Mouse (Mus musculus) CD4-positive naive resting alpha-beta T cell, adult 76 days (primary cell): Measurements from ENCODE around the gene 4933434E20Rik. TPM values are rescaled to one million over a fixed set of nuclear protein-coding genes. Genes with fewer than 3 reads are reported as not detected.

ENCODE experiments used
- total RNA-seq: library from RNA; stranded (reverse); gene quantifications from one replicate; pipeline ENCODE4 v1.2.4, GENCODE M21; 2023

The 4933434E20Rik gene
- total RNA-seq, result 97.0 TPM

DNA sequence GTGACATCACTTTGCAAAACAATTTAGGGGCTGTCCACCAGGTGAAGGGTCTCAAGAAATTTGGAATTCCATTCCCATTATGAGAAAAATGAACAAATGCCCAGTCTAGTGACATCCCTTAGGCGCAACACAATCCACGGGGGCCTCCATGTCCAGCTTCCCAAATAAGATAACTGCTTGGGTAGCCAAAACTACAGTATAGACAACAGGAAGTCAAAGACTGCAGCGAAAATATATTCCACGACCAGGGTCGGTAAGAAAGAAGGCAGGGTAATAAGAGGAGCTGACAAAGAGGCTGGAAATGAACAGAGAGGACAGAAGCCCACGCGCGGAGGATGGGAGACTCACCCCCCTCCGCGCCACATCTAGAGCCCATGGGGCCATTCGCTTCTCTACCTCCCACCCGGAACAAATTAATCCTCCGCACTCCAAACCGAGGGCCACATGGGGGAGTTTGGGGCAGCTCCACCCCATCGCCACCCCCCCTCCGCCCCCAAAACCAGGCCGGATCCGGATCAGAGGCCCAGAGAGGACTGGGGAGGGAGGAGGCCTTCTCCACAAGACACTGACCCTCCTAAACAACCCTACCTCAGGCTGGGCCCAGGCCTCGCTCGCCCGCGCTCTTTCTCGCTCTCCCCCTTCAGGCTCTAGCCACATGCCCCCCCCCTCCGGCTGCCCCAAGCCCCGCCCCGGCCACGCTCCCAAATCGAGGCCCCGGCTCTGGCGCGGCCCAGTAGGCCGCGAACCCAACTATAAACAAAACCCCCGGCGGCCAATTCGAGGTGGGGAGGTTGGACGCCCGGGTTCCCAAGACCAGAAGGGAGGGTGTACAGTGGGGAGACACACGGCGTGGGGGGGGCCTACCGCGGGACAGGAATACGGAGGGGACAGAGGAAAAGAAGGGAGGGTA lies at the start of gene 4933434E20Rik:
Gene 4933434E20Rik (plus strand): TSS at position 196 of the 910 bp plus-strand sequence.

GRCm38 (mm10) chr3:90052351-90053241 lies 1.2 kb downstream of the 4933434E20Rik start, which contains the start of gene Ubap2l:
Ubap2l (minus strand) TSS chr3:90052628.

DNA sequence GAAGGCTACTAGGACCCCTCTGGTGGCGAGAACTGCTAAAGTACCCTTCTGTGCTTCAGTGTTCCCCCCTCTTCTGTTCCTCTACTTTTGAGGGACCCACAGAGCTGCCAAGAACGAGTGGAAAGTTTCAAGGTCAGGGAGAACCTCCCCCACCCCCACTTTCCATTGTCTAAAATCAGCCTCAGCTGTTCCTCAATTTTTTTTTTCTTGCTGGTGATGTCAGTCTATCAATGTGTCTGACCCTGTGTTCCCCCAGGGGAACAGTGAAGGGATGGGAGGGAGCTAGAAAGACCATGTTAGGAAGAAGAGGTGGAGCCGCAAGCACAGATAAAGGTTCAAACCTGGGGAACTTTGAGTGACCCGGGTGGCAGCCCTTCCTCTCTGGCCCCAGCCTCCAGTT lies 20.9 kb downstream of the 4933434E20Rik start, which contains the start of gene Tpm3:
Gene Tpm3 (plus strand): TSS at position 356 of the 400 bp plus-strand sequence.

DNA sequence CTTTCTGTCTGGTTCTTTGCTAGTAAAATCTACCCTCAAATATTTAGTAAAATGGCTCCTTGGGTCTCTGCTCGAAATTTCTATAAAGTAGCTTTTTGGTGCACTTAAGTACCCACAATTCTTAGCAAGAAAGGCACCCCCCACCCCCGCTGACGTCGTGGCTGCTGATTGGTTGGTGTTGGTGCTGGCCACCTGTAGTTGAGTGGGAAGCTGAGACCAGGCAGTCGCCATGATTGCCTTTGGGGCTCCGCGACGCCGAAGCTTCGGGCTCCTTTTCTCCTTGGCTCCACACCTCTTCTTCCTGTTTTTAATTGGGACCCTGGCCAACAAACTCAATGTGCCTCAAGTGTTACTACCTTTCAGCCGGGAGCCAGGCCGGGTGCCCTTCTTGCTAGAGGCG lies 52.5 kb downstream of the 4933434E20Rik start, which contains the start of gene Nup210l:
Gene Nup210l (plus strand): TSS at position 195 of the 400 bp plus-strand sequence.

Other genes with a start within 250 kb of the 4933434E20Rik start
- gene She, start 220.3 kb upstream of the 4933434E20Rik start, total RNA-seq, result 1.3 TPM
- gene Il6ra, start 138.4 kb upstream of the 4933434E20Rik start, total RNA-seq, result 147 TPM
- 109 TPM for gene Atp8b2, start 88.1 kb upstream of the 4933434E20Rik start, total RNA-seq
- 58.9 TPM for gene Hax1, start 52.9 kb upstream of the 4933434E20Rik start, total RNA-seq
- 249 TPM for gene Ubap2l, start 992 bp downstream of the 4933434E20Rik start, total RNA-seq
- 596 TPM for gene Tpm3, start 21.0 kb downstream of the 4933434E20Rik start, total RNA-seq
- 1.2 TPM for gene Nup210l, start 52.5 kb downstream of the 4933434E20Rik start, total RNA-seq
- 11,775 TPM for gene Rps27, start 162.0 kb downstream of the 4933434E20Rik start, total RNA-seq
- not detected for gene Rab13, start 162.1 kb downstream of the 4933434E20Rik start, total RNA-seq
- 74.5 TPM for gene Jtb, start 180.0 kb downstream of the 4933434E20Rik start, total RNA-seq
- gene Creb3l4, start 191.9 kb downstream of the 4933434E20Rik start, total RNA-seq, result not detected
- 17.1 TPM for gene Slc39a1, start 196.5 kb downstream of the 4933434E20Rik start, total RNA-seq
- 99.0 TPM for gene Crtc2, start 202.5 kb downstream of the 4933434E20Rik start, total RNA-seq
- gene Dennd4b, start 213.5 kb downstream of the 4933434E20Rik start, total RNA-seq, result 62.5 TPM
- gene Gatad2b, start 241.5 kb downstream of the 4933434E20Rik start, total RNA-seq, result 132 TPM